Mouse (Mus musculus) testis, adult 2 months (tissue): ENCODE data around the gene Zfp692. TPM values are rescaled to one million over a fixed set of nuclear protein-coding genes. Genes with fewer than 3 reads are reported as not detected.
A peak's percentile ranks its signal among the peaks of the same experiment; 100 is the strongest.
"Not testable (repeated sequence)": the region's sequence is repeated elsewhere in the genome, so short reads cannot be mapped to it uniquely, and the experiment has no call there.

Experiments used
- H3K27ac ChIP-seq: fragments of 200-500 bp; 2 replicates; pipeline ENCODE4 v1.5.1; 2012; ENCODE audit warnings: low read depth, low read length; ENCODE audit not compliant: control insufficient read depth, insufficient read depth
- H3K27me3 ChIP-seq: fragments of 200-500 bp; 2 replicates; pipeline ENCODE4 v1.6.1; 2012; ENCODE audit warnings: mild to moderate bottlenecking, low read length, moderate library complexity; ENCODE audit not compliant: control insufficient read depth, insufficient read depth
- H3K36me3 ChIP-seq: fragments of 200-500 bp; 2 replicates; pipeline ENCODE4 v1.6.1; 2012; ENCODE audit warnings: mild to moderate bottlenecking, low read length; ENCODE audit not compliant: control insufficient read depth, insufficient read depth
- H3K4me1 ChIP-seq: fragments of 200-500 bp; 2 replicates; pipeline ENCODE4 v1.6.1; 2012; ENCODE audit warnings: low read length; ENCODE audit not compliant: control insufficient read depth, insufficient read depth
- H3K4me3 ChIP-seq: fragments of 200-500 bp; 2 replicates; pipeline ENCODE4 v1.5.1; 2012; ENCODE audit warnings: low read depth, mild to moderate bottlenecking, low read length, moderate library complexity, mixed read lengths; ENCODE audit not compliant: control insufficient read depth
- CTCF ChIP-seq: fragments of 200-500 bp; IDR thresholded peaks from 2 replicates; pipeline ENCODE4 v1.5.1; 2012; ENCODE audit warnings: low read depth, mild to moderate bottlenecking, inconsistent platforms, low read length, moderate library complexity; ENCODE audit not compliant: control insufficient read depth, insufficient read depth, insufficient replicate concordance
- POLR2A ChIP-seq: fragments of 200-500 bp; IDR thresholded peaks from 2 replicates; pipeline ENCODE4 v1.6.1; 2012; ENCODE audit warnings: low read depth, mild to moderate bottlenecking, inconsistent platforms, low read length, moderate library complexity; ENCODE audit not compliant: control insufficient read depth
- polyA plus RNA-seq: library from polyadenylated mRNA; depleted of rRNA; stranded (reverse); fragments of >200 nt; gene quantifications from 2 replicates; pipeline ENCODE4 v1.2.3, GENCODE M21; 2012

Zfp692 gene
- polyA plus RNA-seq, 1 experiment = 11.2 TPM

GRCm38 (mm10) chr11:58297396-58297795 is 9.5 kb upstream of the Zfp692 start:
- Histone ChIP-seq H3K4me3 (no peak overlapping the region), H3K4me1 (peaks cover 13% of the 10 kb centered on the region), H3K27me3 (no peaks in the 10 kb centered on the region), H3K27ac (no peak overlapping the region), H3K36me3 (no peaks in the 10 kb centered on the region)
- TF ChIP-seq CTCF = no peak
- no peak for TF ChIP-seq POLR2A

DNA sequence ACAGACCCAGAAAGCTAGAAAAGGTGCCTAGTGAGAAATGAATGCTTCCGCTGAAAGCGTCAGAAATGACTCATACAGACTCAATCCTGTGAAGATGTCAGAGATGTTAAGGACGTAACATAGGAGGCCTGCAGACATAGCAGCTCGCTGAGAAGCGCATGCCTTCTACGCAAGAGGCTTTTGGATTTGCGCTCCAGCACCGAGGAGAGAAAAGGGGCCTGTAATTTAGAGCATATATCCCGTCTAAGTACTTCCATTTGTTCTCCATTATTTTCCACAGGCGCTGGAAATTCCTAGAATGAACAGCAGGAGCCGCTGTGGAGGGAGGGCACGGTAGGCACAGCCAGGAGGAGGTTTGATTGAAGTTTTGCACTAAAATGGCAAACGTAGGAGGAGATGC is 5.8 kb upstream of the Zfp692 start:
- Histone ChIP-seq H3K4me3 (peak overlapping the region; percentile 16), H3K27ac (no peak overlapping the region), H3K36me3 (no peaks in the 10 kb centered on the region), H3K27me3 (no peaks in the 10 kb centered on the region), H3K4me1 (peaks cover 3% of the 10 kb centered on the region)
- TF ChIP-seq POLR2A (no peak), CTCF (peak; percentile 57; the same call in 1 of the 2 replicates)

DNA sequence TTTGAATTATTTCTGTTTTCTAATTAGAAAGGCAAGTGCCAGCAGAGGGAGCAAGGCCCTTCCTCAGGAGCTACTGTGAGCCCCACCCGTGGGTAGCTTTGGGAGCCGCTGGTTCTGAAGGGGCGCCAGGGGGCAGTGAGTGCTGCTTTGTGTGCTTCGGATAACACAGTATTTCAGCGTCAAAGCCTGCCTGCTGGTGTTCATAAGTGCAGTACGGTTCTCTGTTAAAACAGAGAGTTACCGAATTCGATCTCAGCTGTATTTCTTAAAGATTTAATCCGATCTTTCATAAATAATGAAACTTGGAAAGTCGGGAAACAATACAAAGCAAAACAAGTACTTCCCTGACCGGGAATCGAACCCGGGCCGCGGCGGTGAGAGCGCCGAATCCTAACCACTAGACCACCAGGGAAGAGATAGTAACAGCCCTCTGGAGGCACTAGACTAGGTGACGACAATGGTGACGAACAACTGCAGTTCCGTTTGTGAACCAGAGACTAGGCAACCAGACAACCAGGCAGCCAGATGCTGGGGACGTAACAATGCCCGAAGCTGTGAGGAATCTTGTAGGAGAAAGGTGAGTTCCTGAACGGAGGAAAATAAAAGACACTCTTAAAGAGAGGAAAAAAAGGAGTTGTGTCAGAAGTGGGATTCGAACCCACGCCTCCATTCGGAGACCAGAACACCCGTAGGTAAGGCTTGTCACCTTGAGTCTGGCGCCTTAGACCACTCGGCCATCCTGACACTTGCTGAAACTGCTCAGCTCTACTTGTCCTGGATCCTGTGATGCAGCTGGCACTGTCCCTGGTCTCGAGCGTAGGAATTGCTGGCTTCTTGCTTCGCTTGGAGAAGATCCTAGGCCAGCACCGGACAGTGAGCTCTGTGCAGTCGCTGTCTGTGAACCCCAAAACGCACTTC is 4.8 kb upstream of the Zfp692 start:
- no peaks in the 10 kb centered on the region for H3K36me3 ChIP-seq
- peak overlapping the region; percentile 83 for H3K27ac ChIP-seq
- peaks cover 7% of the 10 kb centered on the region for H3K4me1 ChIP-seq
- no peaks in the 10 kb centered on the region for H3K27me3 ChIP-seq
- no peak; the same call in 1 of the 2 replicates for TF ChIP-seq POLR2A
- peak; percentile 38; the same call in 1 of the 2 replicates for TF ChIP-seq CTCF
- peak overlapping the region; percentile 88 for H3K4me3 ChIP-seq

DNA sequence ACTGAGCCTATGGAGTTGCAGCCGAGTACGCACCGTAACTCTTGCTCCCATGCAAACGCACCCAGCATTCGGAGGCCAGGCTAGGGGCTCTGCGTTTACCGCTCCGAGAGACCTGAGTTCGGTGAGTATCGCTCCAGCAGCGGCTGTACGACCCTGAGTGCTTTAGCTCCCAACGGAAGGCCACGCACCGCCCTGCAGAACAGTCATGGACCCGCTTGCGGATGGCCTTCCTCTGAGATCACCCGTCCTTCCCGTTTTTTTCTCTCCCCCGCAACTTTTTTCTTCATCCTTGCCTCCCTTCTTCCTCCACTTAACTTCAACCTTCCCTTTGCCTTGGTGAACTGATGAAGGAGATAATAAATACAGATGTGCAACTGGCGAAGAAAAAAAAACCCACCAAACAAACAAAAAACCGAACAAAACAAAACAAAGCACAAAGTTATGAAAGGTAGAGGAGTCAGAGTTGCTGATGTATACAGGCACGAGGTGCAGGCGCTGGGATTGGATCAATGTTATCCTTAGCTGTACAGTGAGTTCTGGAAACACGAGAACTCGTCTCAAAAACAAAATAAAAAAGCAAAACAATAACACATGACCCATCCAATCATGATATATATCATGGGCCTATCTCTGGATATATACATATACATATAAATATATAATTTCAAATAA is 4.0 kb upstream of the Zfp692 start:
- Histone ChIP-seq H3K36me3 (no peaks in the 10 kb centered on the region), H3K4me3 (peak overlapping the region; percentile 88), H3K27ac (peak overlapping the region; percentile 83), H3K4me1 (peaks cover 13% of the 10 kb centered on the region), H3K27me3 (no peaks in the 10 kb centered on the region)
- TF ChIP-seq POLR2A = peak; percentile 34; the same call in 1 of the 2 replicates
- TF ChIP-seq CTCF = no peak

DNA sequence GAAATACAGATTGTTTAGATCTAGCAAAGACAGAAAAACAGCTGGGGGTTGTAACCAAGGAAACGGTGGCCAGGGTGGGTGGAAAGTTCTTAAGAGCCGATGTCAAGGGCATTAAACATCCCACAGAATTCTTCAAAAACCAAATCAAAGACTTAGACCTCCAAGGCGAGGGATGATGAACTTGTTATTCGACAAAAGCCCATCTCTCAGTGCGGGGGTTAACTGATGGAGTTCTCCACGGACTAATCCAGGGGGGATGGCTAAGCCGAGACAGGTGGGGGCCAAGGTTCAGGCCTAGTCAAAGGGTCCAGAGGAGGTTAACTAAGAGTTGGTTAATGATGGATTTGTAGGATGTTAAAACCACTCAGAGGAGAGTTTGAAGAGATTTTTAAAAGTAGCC is 3.3 kb upstream of the Zfp692 start:
- Histone ChIP-seq H3K27ac (0 out of 2 replicates have a peak overlapping the region, but pooled peaks have one; percentile 21), H3K27me3 (no peaks in the 10 kb centered on the region), H3K36me3 (no peaks in the 10 kb centered on the region), H3K4me1 (peaks cover 13% of the 10 kb centered on the region), H3K4me3 (peak overlapping the region; percentile 78)
- no peak for TF ChIP-seq CTCF
- TF ChIP-seq POLR2A = no peak

DNA sequence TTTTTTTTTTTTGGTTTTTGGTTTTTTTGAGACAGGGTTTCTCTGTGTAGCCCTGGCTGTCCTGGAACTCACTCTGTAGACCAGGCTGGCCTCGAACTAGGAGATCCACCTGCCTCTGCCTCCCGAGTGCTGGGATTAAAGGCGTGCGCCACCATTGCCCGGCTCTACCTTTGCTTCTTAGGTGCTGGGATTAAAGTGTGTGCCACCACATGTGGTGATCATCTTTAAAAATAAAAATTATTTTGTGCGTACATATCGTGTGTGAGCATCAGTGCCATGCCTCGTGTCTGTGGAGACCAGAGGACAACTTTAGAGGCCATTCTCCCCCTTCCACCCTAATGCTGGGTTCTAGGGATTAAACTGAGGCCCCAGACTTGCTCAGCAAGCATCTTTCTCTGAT is 1.6 kb upstream of the Zfp692 start:
- H3K36me3 ChIP-seq, H3K4me3 ChIP-seq, H3K27ac ChIP-seq, H3K27me3 ChIP-seq: not testable (repeated sequence)
- H3K4me1 ChIP-seq = peaks cover 13% of the 10 kb centered on the region

GRCm38 (mm10) chr11:58307411-58308080 is 677 bp downstream of the Zfp692 start:
- Histone ChIP-seq H3K27me3 (no peaks in the 10 kb centered on the region), H3K4me3 (peak overlapping the region; percentile 89), H3K4me1 (peaks cover 10% of the 10 kb centered on the region), H3K27ac (peak overlapping the region; percentile 2; the same call in 1 of the 2 replicates), H3K36me3 (no peaks in the 10 kb centered on the region)
- 0 out of 2 replicates have a peak, but pooled peaks have one; percentile 15 for TF ChIP-seq POLR2A
- TF ChIP-seq CTCF = no peak
